Mouse (Mus musculus): Measurements from ENCODE around the gene Ppp4c.

GRCm38 (mm10) chr7:126748824-126749223 is 43.5 kb downstream of the Ppp4c start:
- no peak for TF ChIP-seq POLR2A (IDR thresholded peaks at IDR 0.05; ENCODE audit: extremely low read depth, insufficient read depth, low read length)
- no peak for TF ChIP-seq CTCF (IDR thresholded peaks at IDR 0.05; ENCODE audit: low read depth, low read length)

Measured in liver, adult 2 months (tissue).